Comparison of ENCODE assay signal across 8 mouse cellular contexts in the genomic region with DNA sequence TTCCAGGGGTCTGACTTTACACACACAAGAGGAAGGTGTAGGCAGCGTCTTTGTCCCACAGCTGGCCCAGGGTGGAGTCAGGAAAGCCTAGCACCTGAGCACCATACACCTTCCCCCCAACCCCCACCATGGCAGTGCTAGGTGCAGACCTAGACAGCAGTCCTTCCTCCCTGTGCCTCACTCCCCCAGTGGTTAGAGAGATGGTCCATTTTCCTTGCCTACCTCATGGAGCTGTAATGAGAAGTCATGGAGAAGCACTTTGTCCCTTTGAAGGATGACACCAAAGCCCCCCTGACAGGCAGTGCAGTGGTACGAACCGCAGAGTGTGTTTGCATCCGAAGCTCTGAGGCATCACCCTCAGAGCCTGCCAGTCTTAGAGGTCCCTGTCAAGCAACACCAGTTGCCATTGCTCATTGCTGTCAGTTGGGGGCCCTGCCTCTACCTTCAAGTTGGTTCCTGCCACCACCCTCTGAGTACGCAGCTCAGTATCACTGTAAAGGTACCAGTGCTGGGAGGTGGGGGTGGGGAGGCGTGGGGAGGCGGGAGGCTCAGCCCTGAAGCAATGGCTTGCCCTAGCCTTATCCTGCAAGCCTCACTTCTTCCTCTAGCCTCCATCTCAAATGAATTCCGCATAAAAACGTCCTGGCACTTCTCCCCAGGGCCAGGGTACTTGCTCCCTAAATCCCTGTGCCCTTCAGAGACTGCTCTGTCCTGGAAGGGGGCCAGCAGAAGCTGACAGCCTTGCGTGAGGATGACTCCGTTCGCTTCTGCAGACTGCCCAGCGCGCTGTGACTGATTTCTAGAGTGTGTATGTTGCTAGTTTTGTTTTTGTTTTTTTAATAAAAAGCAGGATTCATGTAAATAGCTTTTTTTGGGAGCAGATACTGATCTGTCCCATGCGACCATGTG. TPM values are rescaled to one million over a fixed set of nuclear protein-coding genes. Genes with fewer than 3 reads are reported as not detected.
A peak's percentile ranks its signal among the peaks of the same experiment; 100 is the strongest.
DNase-seq lines count a peak whose midpoint lies in the region; ATAC-seq and TF ChIP-seq lines count a peak whose summit lies in the region.

No protein-coding gene starts in this region.

- TF ChIP-seq POLR2A in liver, adult 2 months (IDR thresholded peaks at IDR 0.05; ENCODE audit: extremely low read depth, insufficient read depth, low read length): no peak

- H3K4me1 ChIP-seq in hindbrain, embryonic 10.5 days (replicated peaks): peaks cover 26% of the 10 kb centered on the region
- H3K4me1 ChIP-seq in liver, adult 2 months (ENCODE audit: control insufficient read depth, insufficient read depth, low read length): peaks cover 6% of the 10 kb centered on the region
- H3K4me1 ChIP-seq in neural tube, embryonic 14.5 days (ENCODE audit: control insufficient read depth, insufficient read depth, low read length): peaks cover 18% of the 10 kb centered on the region

- peak overlapping the region; percentile 93 for H3K27ac ChIP-seq in hindbrain, embryonic 10.5 days
- H3K27ac ChIP-seq in liver, adult 2 months (replicated peaks; ENCODE audit: insufficient read depth, low read depth, low read length): peak overlapping the region; percentile 7; the same call in 1 of the 2 replicates
- peak overlapping the region; percentile 95 for H3K27ac ChIP-seq in neural tube, embryonic 14.5 days (ENCODE audit: low read depth, low read length)

- peak overlapping the region; percentile 62 for H3K4me3 ChIP-seq in hindbrain, embryonic 10.5 days
- H3K4me3 ChIP-seq in liver, adult 2 months (ENCODE audit: insufficient read depth, low read depth, low read length): peak overlapping the region; percentile 61; the same call in 1 of the 2 replicates
- H3K4me3 ChIP-seq in neural tube, embryonic 14.5 days (ENCODE audit: low read depth, low read length): peak overlapping the region; percentile 37

- no peaks in the 10 kb centered on the region for H3K79me2 ChIP-seq in liver, adult 2 months (ENCODE audit: control insufficient read depth, insufficient read depth, low read length)

- peak overlapping the region; percentile 77 for H3K4me2 ChIP-seq in neural tube, embryonic 14.5 days (ENCODE audit: low read depth, low read length)

- no peaks in the 10 kb centered on the region for H3K9me3 ChIP-seq in hindbrain, embryonic 10.5 days
- H3K9me3 ChIP-seq in neural tube, embryonic 14.5 days (ENCODE audit: control insufficient read depth, low read length): no peaks in the 10 kb centered on the region

- 10% methylated on average over 15 of the region's 15 CpGs for WGBS in hindbrain, embryonic 10.5 days
- 23% methylated on average over 15 of the region's 15 CpGs for WGBS in liver, adult 2 months
- WGBS in neural tube, embryonic 14.5 days: 12% methylated on average over 15 of the region's 15 CpGs

- peaks cover 38% of the 10 kb centered on the region for H3K36me3 ChIP-seq in hindbrain, embryonic 10.5 days
- H3K36me3 ChIP-seq in liver, adult 2 months (ENCODE audit: control insufficient read depth, insufficient read depth, low read length): no peaks in the 10 kb centered on the region
- peaks cover 17% of the 10 kb centered on the region for H3K36me3 ChIP-seq in neural tube, embryonic 14.5 days (ENCODE audit: control insufficient read depth, insufficient read depth, low read length)

- ATAC-seq in common myeloid progenitor, adult 5-6 weeks (replicated peaks; ENCODE audit: low read depth, poor library complexity, severe bottlenecking): peak; percentile 19; the same call in 1 of the 2 replicates
- ATAC-seq in neural tube, embryonic 14.5 days (ENCODE audit: low read depth): peak; percentile 55

- peak; percentile 20 for DNase-seq in layer of hippocampus, adult 9-10 months (ENCODE audit: low spot score)
- no peak for DNase-seq in layer of hippocampus, adult 8-10 months (ENCODE audit: low spot score in 2 of 2)
- DNase-seq in MN1 (ENCODE audit: low spot score): peak; percentile 15
- no peak for DNase-seq in hindbrain, embryonic 10.5 days (ENCODE audit: low spot score)
- DNase-seq in liver, adult 2 months (ENCODE audit: extremely low read depth, low read depth, low spot score): peak; percentile 5
- no peak for DNase-seq in frontal cortex, postnatal 25 days (ENCODE audit: low spot score in 2 of 2)

- no peak for TF ChIP-seq CTCF in liver, adult 2 months (IDR thresholded peaks at IDR 0.05; ENCODE audit: low read depth, low read length)

- H3K9ac ChIP-seq in liver, adult 2 months (ENCODE audit: low read depth, low read length): peak overlapping the region; percentile 25; the same call in 1 of the 2 replicates
- peak overlapping the region; percentile 69 for H3K9ac ChIP-seq in neural tube, embryonic 14.5 days (replicated peaks; ENCODE audit: low read depth, low read length)

- no peaks in the 10 kb centered on the region for H3K27me3 ChIP-seq in hindbrain, embryonic 10.5 days (ENCODE audit: insufficient read depth, poor library complexity, severe bottlenecking)
- no peaks in the 10 kb centered on the region for H3K27me3 ChIP-seq in liver, adult 2 months (ENCODE audit: control insufficient read depth, insufficient read depth, low read length)
- no peaks in the 10 kb centered on the region for H3K27me3 ChIP-seq in neural tube, embryonic 14.5 days (ENCODE audit: control insufficient read depth, insufficient read depth, low read length)

RNA-seq across cellular contexts. Expression of a gene that starts 0.6 kb away (rescaled TPM):
- under 1 TPM; 0.34 to 0.87 (median 0.60) TPM for total RNA-seq in layer of hippocampus, adult 8-10 months (2022)
- total RNA-seq in common myeloid progenitor, adult 5-6 weeks (2017): not detected in 2 replicates
- 0.12 TPM in 1 of 2 replicates, not detected in the other for polyA plus RNA-seq in hindbrain, embryonic 10.5 days (2016; fragmentation: Nextera tagmentation; extraction: Ambion mirVana)
- 0.20 TPM in 1 of 2 replicates, not detected in the other for total RNA-seq in liver, adult 2 months (2014; rRNA removed)
- 0.10 and 0.12 TPM in 2 replicates for polyA plus RNA-seq in liver, adult 2 months (2012; rRNA removed)
- 0.21 and 0.36 TPM in 2 replicates for polyA plus RNA-seq in neural tube, embryonic 14.5 days (2014; fragmentation: Nextera tagmentation; extraction: Ambion mirVana)

RNA-seq across cellular contexts. Expression of a gene that starts 24.4 kb away (rescaled TPM):
- 10 to 100 TPM; 70.5 to 74.8 (median 72.0) TPM for total RNA-seq in layer of hippocampus, adult 8-10 months (2022)
- 46.9 and 53.3 TPM in 2 replicates for total RNA-seq in common myeloid progenitor, adult 5-6 weeks (2017)
- 18.5 and 20.6 TPM in 2 replicates for polyA plus RNA-seq in hindbrain, embryonic 10.5 days (2016; fragmentation: Nextera tagmentation; extraction: Ambion mirVana)
- 6.0 and 8.9 TPM in 2 replicates for total RNA-seq in liver, adult 2 months (2014; rRNA removed)
- 24.3 and 31.7 TPM in 2 replicates for polyA plus RNA-seq in liver, adult 2 months (2012; rRNA removed)
- 19.2 and 19.6 TPM in 2 replicates for polyA plus RNA-seq in neural tube, embryonic 14.5 days (2014; fragmentation: Nextera tagmentation; extraction: Ambion mirVana)

RNA-seq across cellular contexts. Expression of a gene that starts 59.4 kb away (rescaled TPM):
- 100 to 1,000 TPM in 3 of 4 experiments, 10 to 100 TPM in 1; 89.5 to 110 (median 108) TPM for total RNA-seq in layer of hippocampus, adult 8-10 months (2022)
- 15.5 and 15.9 TPM in 2 replicates for total RNA-seq in common myeloid progenitor, adult 5-6 weeks (2017)
- 19.3 and 25.6 TPM in 2 replicates for polyA plus RNA-seq in hindbrain, embryonic 10.5 days (2016; fragmentation: Nextera tagmentation; extraction: Ambion mirVana)
- total RNA-seq in liver, adult 2 months (2014; rRNA removed): 5.2 and 7.5 TPM in 2 replicates
- 11.8 and 15.3 TPM in 2 replicates for polyA plus RNA-seq in liver, adult 2 months (2012; rRNA removed)
- polyA plus RNA-seq in neural tube, embryonic 14.5 days (2014; fragmentation: Nextera tagmentation; extraction: Ambion mirVana): 23.0 and 29.4 TPM in 2 replicates

Comparison
In these comparisons a context has a peak if more than half of its experiments do, and no peak if none do; other contexts are left out.
1. DNase-seq: peak in layer of hippocampus, adult 9-10 months (single experiment), MN1 (single experiment) and liver, adult 2 months (single experiment); none in layer of hippocampus, adult 8-10 months (0 of 2), hindbrain, embryonic 10.5 days (single experiment) and frontal cortex, postnatal 25 days (0 of 2).
2. H3K27ac ChIP-seq: peak in every context shown above with its lines; median percentile 95 in neural tube, embryonic 14.5 days; 93 in hindbrain, embryonic 10.5 days; 7 in liver, adult 2 months.
3. Peak in every context shown above with its lines, with median percentiles within 50 percentile points of each other: H3K4me3 ChIP-seq.